Mouse (Mus musculus) heart, postnatal 4 days (tissue): Measurements from ENCODE around the gene Nanos1. TPM values are rescaled to one million over a fixed set of nuclear protein-coding genes. Genes with fewer than 3 reads are reported as not detected.

Experiments used
- DNase-seq: peaks from one replicate; pipeline ENCODE4 v3.0.0; 2021
- total RNA-seq, 2 experiments: library from RNA; stranded (reverse); gene quantifications; 2 replicates each; pipeline ENCODE4 v1.2.3; 2021

The Nanos1 gene
- 1 to 10 TPM; 1.2 to 1.3 TPM for total RNA-seq

- DNase-seq: peak; percentile 92
Measured at GRCm38 (mm10) chr19:60755438-60756191, at the start of gene Nanos1. Gene Nanos1, plus strand, starts transcription at chr19:60755987.

GRCm38 (mm10) chr19:60709193-60709900 is 46.4 kb upstream of the Nanos1 start:
- DNase-seq: no peak

DNA sequence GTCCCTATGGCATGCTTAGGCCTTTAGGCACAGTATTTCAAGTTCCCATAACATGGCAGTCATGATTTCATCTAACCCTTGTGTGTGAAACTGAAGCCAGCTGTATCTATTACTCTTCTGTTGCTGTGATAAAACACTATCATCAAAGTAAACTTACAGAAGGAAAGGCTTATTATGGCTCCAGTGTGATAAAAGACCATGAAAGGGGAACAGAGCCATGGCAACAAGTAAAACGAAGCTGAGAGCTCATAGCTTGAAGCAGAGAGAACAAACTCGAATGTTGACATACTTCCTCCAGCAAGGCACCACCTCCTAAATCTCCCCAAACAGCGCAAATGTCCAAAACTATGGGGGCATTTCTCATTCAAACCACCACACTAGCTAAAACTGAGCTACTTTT is 45.6 kb upstream of the Nanos1 start:
- no peak for DNase-seq

DNA sequence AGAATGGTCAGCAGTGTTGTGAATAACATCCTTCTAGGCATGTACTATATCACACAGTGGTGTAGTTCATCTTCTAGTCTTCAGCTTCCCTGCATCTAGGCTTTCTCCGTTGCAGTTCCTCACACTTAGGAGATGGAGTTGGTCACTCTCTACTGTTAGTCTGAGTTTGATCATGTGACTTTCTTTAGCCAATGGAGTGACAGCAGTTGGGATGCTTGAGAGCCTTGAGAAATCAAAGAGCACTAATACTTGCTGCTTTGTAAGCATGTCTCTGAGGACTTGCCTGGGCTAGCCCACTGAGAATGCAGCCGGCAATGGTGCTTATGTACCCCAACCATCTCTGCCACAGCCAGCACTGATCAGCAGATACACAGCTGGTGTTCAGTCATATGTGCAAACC is 43.2 kb upstream of the Nanos1 start:
- DNase-seq: no peak

DNA sequence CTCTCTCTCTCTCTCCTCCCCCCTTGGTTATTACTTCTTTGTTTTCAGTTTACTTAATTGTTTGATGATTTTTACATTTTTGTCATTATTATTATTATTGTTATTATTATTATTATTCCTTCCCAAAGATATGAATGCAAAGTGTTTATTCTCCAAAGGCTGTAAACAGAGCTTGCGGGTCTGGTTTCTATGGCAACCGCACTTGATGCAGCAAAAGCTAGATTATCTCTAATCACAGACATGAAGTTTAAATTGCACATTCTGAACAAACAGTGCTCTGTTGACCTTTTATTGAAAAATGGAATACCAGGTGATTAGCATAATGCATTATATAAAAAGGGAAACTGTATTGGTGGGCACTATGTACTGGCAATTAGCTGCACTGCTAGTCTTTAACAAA is 39.4 kb upstream of the Nanos1 start:
- DNase-seq: no peak

DNA sequence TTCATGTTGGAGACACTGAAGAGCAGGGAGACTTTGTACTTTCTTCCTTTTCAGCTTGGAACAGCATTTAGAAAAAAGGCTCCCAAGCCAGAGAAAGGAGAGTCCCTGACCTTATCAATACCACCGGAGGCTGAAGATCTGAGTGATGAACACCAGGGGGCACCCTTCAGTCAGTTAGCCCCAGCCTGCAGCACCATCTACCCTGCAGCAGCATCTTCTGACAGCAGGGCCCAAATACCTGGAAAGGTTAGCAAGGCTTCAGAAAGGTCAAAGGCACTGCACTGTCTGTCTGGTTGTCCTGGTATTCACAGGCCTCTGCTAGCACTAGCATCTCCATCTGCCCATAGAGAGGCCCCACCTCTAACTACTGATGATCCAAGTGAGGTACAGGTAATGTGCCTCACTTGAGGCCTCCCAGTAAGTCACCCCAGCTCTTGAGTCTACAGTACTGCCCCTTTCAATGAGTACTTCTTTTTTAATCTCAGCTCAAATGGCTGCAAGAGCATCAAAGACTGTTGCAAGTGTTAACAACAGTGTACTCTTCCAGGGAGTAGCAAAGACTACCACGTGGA is 25.4 kb upstream of the Nanos1 start:
- peak; percentile 18 for DNase-seq

DNA sequence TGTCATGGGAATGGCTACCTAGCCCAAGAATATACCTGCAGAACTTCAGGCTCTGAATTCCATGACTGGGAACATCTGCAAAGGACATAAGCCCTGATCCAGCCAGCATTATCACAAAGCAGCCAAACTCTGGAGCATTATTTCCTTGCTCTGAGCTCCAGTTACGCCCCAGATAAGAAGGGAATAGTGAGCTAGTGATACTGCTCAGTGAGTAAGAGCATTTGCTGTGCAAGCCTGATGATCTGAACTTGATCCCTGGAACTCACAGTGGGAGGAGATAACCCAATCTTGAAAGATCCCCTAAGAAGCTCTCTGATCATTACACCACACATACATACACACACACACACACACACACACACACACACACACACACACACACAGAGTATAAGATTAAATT is 24.5 kb upstream of the Nanos1 start:
- DNase-seq: no peak

- no peak for DNase-seq
Measured at GRCm38 (mm10) chr19:60731966-60732365, 23.8 kb upstream of the Nanos1 start.

DNA sequence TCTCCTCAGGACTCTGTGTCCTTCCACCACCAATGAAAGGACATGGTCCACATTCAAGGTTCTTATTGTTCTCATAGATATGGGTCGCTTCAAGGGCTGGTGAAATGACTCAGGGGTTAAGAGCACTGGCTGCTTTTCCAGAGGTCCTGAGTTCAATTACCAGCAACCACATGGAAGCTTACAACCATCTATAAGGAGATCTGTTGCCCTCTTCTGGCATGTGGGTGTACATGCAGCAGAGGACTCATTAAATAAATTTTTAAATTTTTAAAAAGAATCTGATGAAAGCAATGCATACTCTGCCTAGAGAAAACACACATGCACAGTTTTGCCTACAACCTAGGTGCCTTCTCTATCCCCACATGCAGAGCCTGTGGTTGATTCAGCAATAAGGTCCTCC is 15.2 kb upstream of the Nanos1 start:
- DNase-seq: no peak

- DNase-seq: no peak
Measured at GRCm38 (mm10) chr19:60743767-60744547, 11.8 kb upstream of the Nanos1 start.

DNA sequence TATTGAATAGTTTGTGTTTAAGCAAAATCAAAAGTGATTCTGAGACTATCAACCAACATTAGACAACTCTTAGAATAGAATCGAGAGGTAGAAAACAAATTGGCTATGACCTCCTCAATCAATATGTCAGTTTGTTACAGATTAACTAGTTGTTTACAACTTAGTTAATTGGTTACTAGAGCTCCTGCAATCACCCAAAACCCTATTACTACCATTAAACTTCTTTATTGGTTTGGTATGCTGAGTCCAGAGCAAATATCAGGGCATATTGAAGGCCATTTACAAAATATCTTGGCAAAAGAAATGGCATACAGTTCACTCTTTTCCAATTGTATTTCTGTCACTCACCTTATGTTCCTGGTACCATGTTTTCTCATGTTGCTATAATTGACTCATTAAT is 8.0 kb upstream of the Nanos1 start:
- no peak for DNase-seq

DNA sequence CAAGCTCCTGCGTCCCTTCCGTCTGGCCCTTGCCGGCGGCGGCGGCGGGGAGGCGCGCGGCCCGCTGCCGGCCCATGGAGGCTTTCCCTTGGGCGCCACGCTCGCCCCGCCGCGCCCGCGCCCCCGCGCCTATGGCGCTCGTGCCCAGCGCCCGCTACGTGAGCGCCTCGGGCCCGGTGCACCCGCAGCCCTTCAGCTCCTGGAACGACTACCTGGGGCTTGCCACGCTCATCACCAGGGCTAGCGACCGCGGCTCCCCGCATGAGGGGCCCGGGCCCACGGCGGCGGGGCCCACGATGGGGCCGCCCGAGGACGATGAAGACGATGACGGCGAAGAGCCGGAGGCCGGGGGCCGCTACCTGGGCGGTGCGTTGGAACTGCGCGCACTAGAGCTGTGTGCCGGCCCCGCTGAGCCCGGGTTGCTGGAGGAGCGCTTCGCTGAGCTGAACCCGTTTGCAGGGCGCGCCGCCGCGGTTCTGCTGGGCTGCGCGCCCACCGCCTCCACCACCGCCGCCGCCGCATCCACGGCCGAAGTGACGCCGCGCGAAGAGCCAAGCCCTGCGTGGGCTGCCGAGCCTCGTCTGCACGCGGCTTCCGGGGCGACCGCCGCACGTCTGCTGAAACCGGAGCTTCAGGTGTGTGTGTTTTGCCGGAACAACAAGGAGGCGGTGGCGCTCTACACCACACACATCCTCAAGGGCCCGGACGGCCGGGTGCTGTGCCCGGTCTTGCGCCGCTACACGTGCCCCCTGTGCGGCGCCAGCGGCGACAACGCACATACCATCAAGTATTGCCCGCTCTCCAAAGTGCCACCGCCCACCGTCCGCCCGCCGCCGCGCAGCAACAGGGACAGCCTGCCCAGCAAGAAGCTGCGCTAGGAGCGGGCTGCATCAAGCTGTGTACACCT is 658 bp downstream of the Nanos1 start:
- peak; percentile 33 for DNase-seq

GRCm38 (mm10) chr19:60757099-60757785 is 1.5 kb downstream of the Nanos1 start:
- DNase-seq: no peak

DNA sequence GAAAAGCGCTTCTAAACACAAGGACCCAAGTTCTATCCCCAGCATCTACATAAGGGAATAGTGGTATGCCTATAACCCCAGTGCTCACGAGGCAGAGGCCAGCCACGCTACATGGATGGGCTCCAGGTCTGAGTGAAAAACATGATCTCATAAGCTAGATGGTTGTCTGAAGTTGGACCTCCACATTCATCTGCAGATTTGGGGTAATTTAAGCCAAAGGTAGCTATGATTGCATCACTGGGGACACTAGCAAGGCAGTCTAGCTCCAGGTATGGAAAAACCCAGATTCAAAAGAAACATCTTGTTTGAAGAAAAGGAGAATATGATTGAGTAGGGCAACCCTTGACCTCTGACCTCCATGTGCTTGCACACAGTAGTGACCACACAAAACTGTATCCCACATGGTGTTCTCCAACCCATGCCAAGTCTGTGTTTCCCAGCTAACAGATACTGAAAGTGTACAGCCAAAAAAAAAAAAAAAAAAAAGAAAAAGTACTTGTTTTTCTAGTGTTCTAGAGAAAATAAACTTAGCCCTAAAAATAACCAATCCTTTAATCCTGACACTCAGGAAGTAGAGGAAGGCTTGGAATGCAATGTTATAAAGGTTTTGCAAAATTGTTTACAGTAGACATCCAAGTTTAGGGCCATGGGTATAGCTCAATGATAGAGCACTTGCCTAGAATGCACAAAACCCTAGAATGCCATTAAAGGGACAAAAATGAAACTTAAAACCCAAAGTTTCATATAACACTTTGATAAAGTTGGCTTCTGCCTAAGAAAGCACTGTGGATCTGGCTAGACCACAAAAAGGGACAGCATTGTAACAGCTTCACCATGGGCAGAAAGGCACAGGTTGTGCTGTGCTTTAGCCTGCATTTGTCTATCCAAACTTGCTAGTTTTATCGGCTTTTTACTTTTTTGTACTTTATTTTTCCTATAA is 3.4 kb downstream of the Nanos1 start:
- no peak for DNase-seq

- DNase-seq: no peak
Measured at GRCm38 (mm10) chr19:60773366-60773765, 17.6 kb downstream of the Nanos1 start.

- DNase-seq: no peak
Measured at GRCm38 (mm10) chr19:60782034-60782433, 26.2 kb downstream of the Nanos1 start.

GRCm38 (mm10) chr19:60784712-60785111 is 28.9 kb downstream of the Nanos1 start:
- DNase-seq: no peak

DNA sequence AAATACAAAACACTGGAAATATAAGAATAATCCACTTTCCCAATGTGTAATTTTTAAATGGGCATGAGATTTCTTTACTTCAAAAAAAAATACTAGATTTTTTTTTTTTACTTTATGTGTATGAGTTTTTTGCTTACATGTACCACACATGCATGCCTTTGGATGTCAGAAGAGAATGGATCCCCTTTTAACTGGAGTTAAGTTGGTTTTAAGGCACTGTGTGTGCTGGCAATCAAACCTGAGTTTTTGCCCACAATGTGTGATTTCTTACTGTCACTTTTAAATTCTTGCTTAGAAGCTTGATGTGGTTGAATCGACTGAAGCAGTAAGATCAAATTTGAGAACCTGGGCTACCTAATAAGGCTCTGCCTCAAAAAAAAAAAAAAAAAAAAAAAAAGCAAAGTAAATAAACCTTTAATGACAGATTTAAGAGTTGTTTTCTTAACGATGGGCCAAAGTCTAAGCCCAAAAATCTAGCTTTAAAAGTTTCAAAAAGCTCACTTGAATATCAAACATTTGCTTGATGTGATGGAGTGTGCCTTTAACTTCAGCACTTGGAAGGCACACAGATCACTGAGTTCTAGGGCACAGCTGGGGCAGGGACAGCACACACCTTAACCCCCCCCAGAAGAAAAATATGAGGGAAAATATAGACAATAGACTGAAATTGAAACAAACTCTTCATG is 31.8 kb downstream of the Nanos1 start:
- no peak for DNase-seq

DNA sequence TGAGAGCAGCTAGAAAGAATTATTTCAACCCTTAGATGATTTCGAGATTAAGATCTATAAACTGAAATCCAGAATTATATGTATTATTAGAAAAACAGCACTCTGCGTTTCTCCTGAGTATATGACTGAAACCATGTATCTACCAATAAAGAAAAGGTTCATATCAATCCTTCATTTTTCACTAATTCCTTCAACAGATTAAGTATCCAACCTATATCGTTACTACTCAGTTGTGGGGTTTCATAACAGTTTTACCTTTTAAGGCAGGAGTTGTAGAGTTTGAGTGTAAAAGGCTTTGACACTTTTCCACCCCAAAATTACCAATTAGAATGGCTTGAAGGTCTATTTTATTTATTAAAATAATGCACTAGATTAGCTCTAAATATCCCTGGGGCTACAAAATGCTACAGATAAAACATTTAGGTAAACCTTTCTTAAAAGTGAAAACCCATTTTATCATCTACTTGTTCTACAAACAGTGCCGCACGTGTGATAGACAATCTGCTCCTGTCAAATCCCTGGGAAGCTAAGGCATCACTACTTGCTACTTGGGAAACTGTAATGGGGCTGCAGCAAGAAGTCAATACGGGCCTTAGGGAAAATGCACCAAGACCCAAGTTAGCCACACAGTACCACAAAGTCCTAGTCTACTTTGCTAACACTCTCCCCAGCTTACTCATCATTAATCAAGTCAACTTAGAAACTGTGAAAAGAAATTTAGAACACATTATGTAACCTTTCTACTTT is 32.6 kb downstream of the Nanos1 start:
- DNase-seq: no peak
